Mouse (Mus musculus): ENCODE measurements around the gene Etd. TPM values are rescaled to one million over a fixed set of nuclear protein-coding genes. Genes with fewer than 3 reads are reported as not detected.
"Not testable (repeated sequence)": the region's sequence is repeated elsewhere in the genome, so short reads cannot be mapped to it uniquely, and the experiment has no call there.

Gene Etd
- polyA plus RNA-seq (2012; rRNA removed), result not detected in 2 replicates

DNA sequence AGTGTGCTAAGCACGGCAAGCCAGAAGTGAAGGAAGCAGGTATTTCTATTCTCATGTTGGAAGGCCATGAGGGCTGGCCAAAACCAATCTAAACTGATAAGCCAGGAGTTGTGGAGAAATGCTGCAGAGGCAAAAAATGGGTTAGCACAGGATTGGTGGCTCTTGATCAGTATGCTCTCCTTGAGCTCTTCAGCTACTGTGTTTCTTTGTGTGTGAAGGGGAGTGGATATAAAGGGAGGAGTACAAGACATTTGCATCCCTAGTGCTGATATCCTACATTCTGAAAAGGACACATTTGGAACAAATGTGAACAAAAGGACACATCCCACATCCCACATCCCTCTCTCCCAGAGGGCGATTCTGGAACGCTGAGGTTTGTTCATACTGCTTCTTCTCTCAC lies at the start of gene Etd:
Gene Etd, plus strand, starts transcription at position 301 of the 400 bp plus-strand sequence.
- no peak for DNase-seq
- 79% methylated on average over 3 of the region's 3 CpGs for WGBS
- H3K4me3 ChIP-seq (replicated peaks; ENCODE audit: extremely low read depth, low read depth, low read length), result no peak within 1 kb of the TSS
- TF ChIP-seq CTCF (IDR thresholded peaks at IDR 0.05; ENCODE audit: insufficient read depth, low read length), result no peak
- no peak for TF ChIP-seq POLR2A (IDR thresholded peaks at IDR 0.05; ENCODE audit: borderline replicate concordance, extremely low read depth, low read depth, low read length)
- H3K4me1 ChIP-seq (ENCODE audit: control insufficient read depth, insufficient read depth, low read length), result no peaks in the 10 kb centered on the region

DNA sequence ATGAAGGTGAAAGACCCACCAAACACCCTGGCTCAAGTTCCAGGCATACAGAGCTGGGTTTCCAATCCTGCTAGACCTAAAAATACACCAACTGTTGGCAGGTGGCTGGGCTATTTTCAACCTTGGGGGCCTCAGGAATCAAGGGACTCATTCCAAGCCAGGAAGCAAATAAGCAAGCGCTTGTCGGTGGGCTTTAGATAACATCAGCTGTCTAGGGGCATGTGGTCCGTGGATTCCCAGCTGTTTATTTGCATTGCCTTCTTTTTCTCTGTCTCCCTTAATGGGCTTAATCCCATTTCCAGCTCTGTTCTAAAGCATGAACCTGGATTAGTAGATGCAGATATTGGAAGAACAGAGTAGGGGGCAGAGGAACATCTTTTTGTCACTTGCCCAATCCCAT lies 48.4 kb upstream of the Etd start:
- TF ChIP-seq POLR2A (IDR thresholded peaks at IDR 0.05; ENCODE audit: borderline replicate concordance, extremely low read depth, low read depth, low read length) (no peak), CTCF (IDR thresholded peaks at IDR 0.05; ENCODE audit: insufficient read depth, low read length) (no peak)
- Histone ChIP-seq H3K4me1 (ENCODE audit: control insufficient read depth, insufficient read depth, low read length) (no peaks in the 10 kb centered on the region), H3K4me3 (replicated peaks; ENCODE audit: extremely low read depth, low read depth, low read length) (no peak overlapping the region)
- no peak for DNase-seq
- WGBS, result 60% methylated on average over 3 of the region's 3 CpGs

DNA sequence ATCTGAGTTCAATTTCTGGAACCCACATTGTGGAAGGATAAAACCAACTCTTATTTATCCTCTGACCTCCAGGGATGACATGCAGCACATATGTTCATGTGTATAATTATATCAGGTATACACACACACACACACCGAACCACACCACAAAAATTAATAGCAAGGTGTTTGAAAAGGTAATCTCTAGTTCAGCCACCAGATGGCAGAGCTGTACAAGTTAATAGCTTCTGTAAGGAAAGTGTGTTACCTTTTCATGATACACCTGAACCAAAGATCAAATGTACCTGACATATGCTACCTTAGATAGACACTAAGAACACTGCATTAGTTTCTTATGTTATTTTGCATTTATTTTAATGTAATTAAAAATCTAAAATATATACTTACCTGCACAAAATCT lies 1.8 kb upstream of the Etd start:
- Histone ChIP-seq H3K4me3 (replicated peaks; ENCODE audit: extremely low read depth, low read depth, low read length) (no peak overlapping the region), H3K4me1 (ENCODE audit: control insufficient read depth, insufficient read depth, low read length) (no peaks in the 10 kb centered on the region)
- no peak for DNase-seq
- 0 out of 2 replicates have a peak, but pooled peaks have one; percentile 5 for TF ChIP-seq CTCF (IDR thresholded peaks at IDR 0.05; ENCODE audit: insufficient read depth, low read length)
- no peak for TF ChIP-seq POLR2A (IDR thresholded peaks at IDR 0.05; ENCODE audit: borderline replicate concordance, extremely low read depth, low read depth, low read length)
- WGBS, result 52% methylated on average over 1 of the region's 1 CpGs

- H3K4me3 ChIP-seq (replicated peaks; ENCODE audit: extremely low read depth, low read depth, low read length), result no peak overlapping the region
- DNase-seq, result no peak
- 40% methylated on average over 3 of the region's 3 CpGs for WGBS
- no peak for TF ChIP-seq POLR2A (IDR thresholded peaks at IDR 0.05; ENCODE audit: borderline replicate concordance, extremely low read depth, low read depth, low read length)
- no peaks in the 10 kb centered on the region for H3K4me1 ChIP-seq (ENCODE audit: control insufficient read depth, insufficient read depth, low read length)
Observed at GRCm38 (mm10) chrX:53459573-53459972, 24.9 kb downstream of the Etd start.

DNA sequence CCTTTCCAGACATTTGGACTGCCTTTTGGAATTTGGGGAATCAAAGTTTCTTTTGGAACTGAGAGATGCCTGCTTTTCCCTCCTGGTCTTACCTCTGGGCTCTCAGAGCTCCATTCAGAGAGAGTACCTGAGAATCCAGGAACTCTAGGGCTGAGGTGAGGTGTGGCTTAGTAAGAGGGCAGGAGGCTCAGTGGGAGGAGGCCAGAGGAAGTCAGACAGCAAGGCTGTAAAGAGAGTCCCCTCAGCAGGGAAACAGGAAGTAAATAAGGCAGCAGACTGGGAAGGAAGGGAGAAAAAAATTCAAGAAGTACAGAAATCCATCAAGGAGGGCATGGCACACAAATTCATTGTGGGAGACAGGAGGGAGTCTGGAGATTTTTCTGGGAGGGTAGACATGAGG lies 29.5 kb downstream of the Etd start:
- H3K4me1 ChIP-seq (ENCODE audit: control insufficient read depth, insufficient read depth, low read length); H3K4me3 ChIP-seq (replicated peaks; ENCODE audit: extremely low read depth, low read depth, low read length); DNase-seq: not testable (repeated sequence)

Other genes with a start within 250 kb of the Etd start
- not detected in 2 replicates for gene Plac1, start 194.8 kb upstream of the Etd start, polyA plus RNA-seq (2012; rRNA removed)
- gene Fam122b, start 165.1 kb upstream of the Etd start, polyA plus RNA-seq (2012; rRNA removed), result 1.9 and 2.6 TPM in 2 replicates
- not detected in 2 replicates for gene Fam122c, start 161.5 kb upstream of the Etd start, polyA plus RNA-seq (2012; rRNA removed)
- 1.6 and 3.4 TPM in 2 replicates for gene Mospd1, start 64.4 kb upstream of the Etd start, polyA plus RNA-seq (2012; rRNA removed)
- 31.2 and 31.9 TPM in 2 replicates for gene Rtl8c, start 173.1 kb downstream of the Etd start, polyA plus RNA-seq (2012; rRNA removed)
- gene Gm14597, start 174.1 kb downstream of the Etd start, polyA plus RNA-seq (2012; rRNA removed), result not detected in 2 replicates
- 410 and 432 TPM in 2 replicates for gene Rtl8a, start 208.8 kb downstream of the Etd start, polyA plus RNA-seq (2012; rRNA removed)
- gene Rtl8b, start 235.5 kb downstream of the Etd start, polyA plus RNA-seq (2012; rRNA removed), result 314 and 349 TPM in 2 replicates

All from lung, adult 2 months (tissue).